Mouse (Mus musculus) forebrain, embryonic 10.5 days (tissue): ENCODE data around the gene Actr8. TPM values are rescaled to one million over a fixed set of nuclear protein-coding genes. Genes with fewer than 3 reads are reported as not detected.

ENCODE experiments used
- DNase-seq: peaks from one replicate; pipeline ENCODE4 v3.0.0-alpha.2; 2017; ENCODE audit warnings: low spot score; ENCODE audit errors: extremely low spot score
- H3K27ac ChIP-seq: fragments of 300-500 bp; sonication (generic); 2 replicates; pipeline ENCODE4 v1.5.1; 2016; ENCODE audit warnings: mild to moderate bottlenecking
- H3K27me3 ChIP-seq: fragments of 300-500 bp; sonication (generic); 2 replicates; pipeline ENCODE4 v1.6.1; 2016; ENCODE audit warnings: mild to moderate bottlenecking; ENCODE audit not compliant: poor library complexity, severe bottlenecking
- H3K36me3 ChIP-seq: fragments of 300-500 bp; sonication (generic); replicated peaks from 2 replicates; pipeline ENCODE4 v1.6.1; 2016; ENCODE audit warnings: mild to moderate bottlenecking, moderate library complexity
- H3K4me1 ChIP-seq: fragments of 300-500 bp; sonication (generic); 2 replicates; pipeline ENCODE4 v1.6.1; 2016
- H3K4me3 ChIP-seq: fragments of 300-500 bp; sonication (generic); 2 replicates; pipeline ENCODE4 v1.5.1; 2016; ENCODE audit warnings: mild to moderate bottlenecking, moderate library complexity
- H3K9me3 ChIP-seq: fragments of 300-500 bp; sonication (generic); 2 replicates; pipeline ENCODE4 v1.6.1; 2016; ENCODE audit warnings: mild to moderate bottlenecking, moderate library complexity
- WGBS: fragments of 180-500 bp; shearing (Covaris S2); methylation state at CpG from one replicate; pipeline ENCODE4 v1.1.7; 2016; 5-methylcytosine and 5-hydroxymethylcytosine counted together
- polyA plus RNA-seq: library from polyadenylated mRNA; unstranded; fragments of >200 nt; fragmentation: Nextera tagmentation; extraction: Ambion mirVana; gene quantifications from 2 replicates; pipeline ENCODE4 v1.2.1, GENCODE M21; 2016

The Actr8 gene
- polyA plus RNA-seq, 1 experiment from 2014 or later = 85.4 TPM

GRCm38 (mm10) chr14:29971446-29971845 lies 6.7 kb upstream of the Actr8 start:
- peaks cover 22% of the 10 kb centered on the region for H3K4me1 ChIP-seq
- peaks cover 64% of the 10 kb centered on the region for H3K36me3 ChIP-seq

GRCm38 (mm10) chr14:29971993-29972392 lies 6.1 kb upstream of the Actr8 start:
- WGBS = 92% methylated on average over 5 of the region's 5 CpGs
- peaks cover 66% of the 10 kb centered on the region for H3K36me3 ChIP-seq
- no peak overlapping the region for H3K27ac ChIP-seq
- no peak overlapping the region for H3K4me3 ChIP-seq
- DNase-seq = no peak
- peaks cover 21% of the 10 kb centered on the region for H3K4me1 ChIP-seq
- H3K9me3 ChIP-seq = no peaks in the 10 kb centered on the region
- H3K27me3 ChIP-seq = no peaks in the 10 kb centered on the region

More at GRCm38 (mm10) chr14:29971446-29971845, 6.7 kb upstream of the Actr8 start:
- H3K4me3 ChIP-seq = no peak overlapping the region
- H3K27ac ChIP-seq = no peak overlapping the region
- WGBS = 93% methylated on average over 7 of the region's 7 CpGs
- no peak for DNase-seq
- H3K9me3 ChIP-seq = no peaks in the 10 kb centered on the region
- H3K27me3 ChIP-seq = no peaks in the 10 kb centered on the region

GRCm38 (mm10) chr14:29976927-29977326 lies 1.2 kb upstream of the Actr8 start:
- Histone ChIP-seq H3K9me3 (peaks cover 12% of the 10 kb centered on the region; the same call in 1 of the 2 replicates), H3K4me1 (peaks cover 11% of the 10 kb centered on the region), H3K27ac (no peak overlapping the region), H3K36me3 (peaks cover 72% of the 10 kb centered on the region), H3K27me3 (no peaks in the 10 kb centered on the region), H3K4me3 (no peak overlapping the region)
- DNase-seq = no peak
- WGBS = 90% methylated on average over 6 of the region's 6 CpGs

GRCm38 (mm10) chr14:29980447-29981205 lies 2.5 kb downstream of the Actr8 start:
- WGBS = 93% methylated on average over 10 of the region's 10 CpGs

GRCm38 (mm10) chr14:29986096-29986495 lies 8.0 kb downstream of the Actr8 start:
- Histone ChIP-seq H3K4me1 (no peaks in the 10 kb centered on the region), H3K4me3 (no peak overlapping the region), H3K9me3 (peaks cover 5% of the 10 kb centered on the region; the same call in 1 of the 2 replicates), H3K27me3 (no peaks in the 10 kb centered on the region), H3K36me3 (peaks cover 100% of the 10 kb centered on the region), H3K27ac (no peak overlapping the region)
- WGBS = 97% methylated on average over 4 of the region's 4 CpGs
- no peak for DNase-seq

More at GRCm38 (mm10) chr14:29980447-29981205, 2.5 kb downstream of the Actr8 start:
- Histone ChIP-seq H3K4me1 (peaks cover 11% of the 10 kb centered on the region), H3K27me3 (no peaks in the 10 kb centered on the region), H3K27ac (no peak overlapping the region), H3K36me3 (peaks cover 72% of the 10 kb centered on the region), H3K9me3 (peaks cover 12% of the 10 kb centered on the region; the same call in 1 of the 2 replicates), H3K4me3 (no peak overlapping the region)
- no peak for DNase-seq

- Histone ChIP-seq H3K36me3 (peaks cover 100% of the 10 kb centered on the region), H3K27ac (no peak overlapping the region), H3K27me3 (no peaks in the 10 kb centered on the region), H3K4me3 (no peak overlapping the region), H3K4me1 (no peaks in the 10 kb centered on the region), H3K9me3 (no peaks in the 10 kb centered on the region)
- 94% methylated on average over 6 of the region's 6 CpGs for WGBS
- DNase-seq = no peak
Measured at GRCm38 (mm10) chr14:29987276-29987675, 9.1 kb downstream of the Actr8 start.

- Histone ChIP-seq H3K4me1 (no peaks in the 10 kb centered on the region), H3K27me3 (no peaks in the 10 kb centered on the region), H3K27ac (no peak overlapping the region), H3K4me3 (no peak overlapping the region), H3K9me3 (no peaks in the 10 kb centered on the region), H3K36me3 (peaks cover 100% of the 10 kb centered on the region)
- 91% methylated on average over 9 of the region's 9 CpGs for WGBS
- no peak for DNase-seq
Measured at GRCm38 (mm10) chr14:29987739-29988138, 9.6 kb downstream of the Actr8 start.

GRCm38 (mm10) chr14:29988337-29988736 lies 10.2 kb downstream of the Actr8 start:
- no peak for DNase-seq
- Histone ChIP-seq H3K27ac (no peak overlapping the region), H3K36me3 (peaks cover 100% of the 10 kb centered on the region), H3K9me3 (no peaks in the 10 kb centered on the region), H3K4me1 (no peaks in the 10 kb centered on the region), H3K4me3 (no peak overlapping the region), H3K27me3 (no peaks in the 10 kb centered on the region)
- 96% methylated on average over 4 of the region's 4 CpGs for WGBS

- Histone ChIP-seq H3K36me3 (peaks cover 86% of the 10 kb centered on the region), H3K9me3 (no peaks in the 10 kb centered on the region), H3K4me1 (no peaks in the 10 kb centered on the region), H3K27me3 (no peaks in the 10 kb centered on the region), H3K27ac (no peak overlapping the region), H3K4me3 (no peak overlapping the region)
- 81% methylated on average over 4 of the region's 4 CpGs for WGBS
- DNase-seq = no peak
Measured at GRCm38 (mm10) chr14:29994976-29995375, 16.8 kb downstream of the Actr8 start.

GRCm38 (mm10) chr14:29996000-29996751 lies 18.0 kb downstream of the Actr8 start:
- peaks cover 74% of the 10 kb centered on the region for H3K36me3 ChIP-seq
- H3K9me3 ChIP-seq = no peaks in the 10 kb centered on the region
- 96% methylated on average over 11 of the region's 11 CpGs for WGBS
- DNase-seq = no peak
- H3K4me1 ChIP-seq = no peaks in the 10 kb centered on the region
- no peaks in the 10 kb centered on the region for H3K27me3 ChIP-seq
- no peak overlapping the region for H3K4me3 ChIP-seq
- H3K27ac ChIP-seq = no peak overlapping the region

- DNase-seq = no peak
- Histone ChIP-seq H3K27me3 (no peaks in the 10 kb centered on the region), H3K9me3 (no peaks in the 10 kb centered on the region), H3K4me3 (no peak overlapping the region), H3K27ac (no peak overlapping the region), H3K4me1 (no peaks in the 10 kb centered on the region), H3K36me3 (peaks cover 62% of the 10 kb centered on the region)
Measured at GRCm38 (mm10) chr14:29997345-29997744, 19.2 kb downstream of the Actr8 start.

GRCm38 (mm10) chr14:29998747-29999474 lies 20.8 kb downstream of the Actr8 start:
- H3K27me3 ChIP-seq = no peaks in the 10 kb centered on the region
- no peak overlapping the region for H3K4me3 ChIP-seq
- no peaks in the 10 kb centered on the region for H3K9me3 ChIP-seq
- no peaks in the 10 kb centered on the region for H3K4me1 ChIP-seq
- 85% methylated on average over 13 of the region's 13 CpGs for WGBS
- no peak for DNase-seq
- peaks cover 46% of the 10 kb centered on the region for H3K36me3 ChIP-seq
- no peak overlapping the region for H3K27ac ChIP-seq

- Histone ChIP-seq H3K4me3 (no peak overlapping the region), H3K9me3 (no peaks in the 10 kb centered on the region), H3K27ac (no peak overlapping the region), H3K4me1 (no peaks in the 10 kb centered on the region), H3K27me3 (no peaks in the 10 kb centered on the region), H3K36me3 (peaks cover 41% of the 10 kb centered on the region)
- DNase-seq = no peak
- WGBS = 86% methylated on average over 3 of the region's 3 CpGs
Measured at GRCm38 (mm10) chr14:29999475-29999811, 21.3 kb downstream of the Actr8 start.
